Mouse (Mus musculus) forebrain, embryonic 16.5 days (tissue): ENCODE data around the gene Sobp. TPM values are rescaled to one million over a fixed set of nuclear protein-coding genes. Genes with fewer than 3 reads are reported as not detected.

Experiments used
- ATAC-seq: fragments of 200-750 bp; cut with Nextera tagmentation; 2 replicates; pipeline ENCODE4 v1.8.0; 2017; ENCODE audit warnings: mild to moderate bottlenecking, moderate library complexity
- H3K27ac ChIP-seq: fragments of 300-500 bp; sonication (generic); 2 replicates; pipeline ENCODE4 v1.5.1; 2014; ENCODE audit warnings: low read length, control low read depth
- H3K27me3 ChIP-seq: fragments of 300-500 bp; sonication (generic); replicated peaks from 2 replicates; pipeline ENCODE4 v1.6.1; 2014; ENCODE audit warnings: low read length; ENCODE audit not compliant: control insufficient read depth, insufficient read depth
- H3K36me3 ChIP-seq: fragments of 300-500 bp; sonication (generic); 2 replicates; pipeline ENCODE4 v1.6.1; 2014; ENCODE audit not compliant: control insufficient read depth, insufficient read depth
- H3K4me1 ChIP-seq: fragments of 300-500 bp; sonication (generic); replicated peaks from 2 replicates; pipeline ENCODE4 v1.6.1; 2014; ENCODE audit warnings: low read length; ENCODE audit not compliant: control insufficient read depth, insufficient read depth
- H3K4me2 ChIP-seq: fragments of 300-500 bp; sonication (generic); 2 replicates; pipeline ENCODE4 v1.6.1; 2014; ENCODE audit warnings: mild to moderate bottlenecking, low read length, control low read depth
- H3K4me3 ChIP-seq: fragments of 300-500 bp; sonication (generic); replicated peaks from 2 replicates; pipeline ENCODE4 v1.5.1; 2014; ENCODE audit warnings: mild to moderate bottlenecking, low read length, control low read depth
- H3K9ac ChIP-seq: fragments of 300-500 bp; sonication (generic); replicated peaks from 2 replicates; pipeline ENCODE4 v1.6.1; 2014; ENCODE audit warnings: low read depth, low read length, control low read depth
- H3K9me3 ChIP-seq: fragments of 300-500 bp; sonication (generic); 2 replicates; pipeline ENCODE4 v1.6.1; 2016; ENCODE audit warnings: low read length; ENCODE audit not compliant: control insufficient read depth
- WGBS: fragments of 180-500 bp; shearing (Covaris S2); extraction: QIAGEN DNeasy Blood & Tissue Kit; methylation state at CpG from one replicate; pipeline ENCODE4 v1.1.7; 2014; 5-methylcytosine and 5-hydroxymethylcytosine counted together
- polyA plus RNA-seq: library from polyadenylated mRNA; unstranded; fragments of >200 nt; fragmentation: Nextera tagmentation; extraction: Ambion mirVana; gene quantifications from 2 replicates; pipeline ENCODE4 v1.2.1, GENCODE M21; 2015

Sobp gene
- 15.1 and 16.1 TPM in 2 replicates for polyA plus RNA-seq

DNA sequence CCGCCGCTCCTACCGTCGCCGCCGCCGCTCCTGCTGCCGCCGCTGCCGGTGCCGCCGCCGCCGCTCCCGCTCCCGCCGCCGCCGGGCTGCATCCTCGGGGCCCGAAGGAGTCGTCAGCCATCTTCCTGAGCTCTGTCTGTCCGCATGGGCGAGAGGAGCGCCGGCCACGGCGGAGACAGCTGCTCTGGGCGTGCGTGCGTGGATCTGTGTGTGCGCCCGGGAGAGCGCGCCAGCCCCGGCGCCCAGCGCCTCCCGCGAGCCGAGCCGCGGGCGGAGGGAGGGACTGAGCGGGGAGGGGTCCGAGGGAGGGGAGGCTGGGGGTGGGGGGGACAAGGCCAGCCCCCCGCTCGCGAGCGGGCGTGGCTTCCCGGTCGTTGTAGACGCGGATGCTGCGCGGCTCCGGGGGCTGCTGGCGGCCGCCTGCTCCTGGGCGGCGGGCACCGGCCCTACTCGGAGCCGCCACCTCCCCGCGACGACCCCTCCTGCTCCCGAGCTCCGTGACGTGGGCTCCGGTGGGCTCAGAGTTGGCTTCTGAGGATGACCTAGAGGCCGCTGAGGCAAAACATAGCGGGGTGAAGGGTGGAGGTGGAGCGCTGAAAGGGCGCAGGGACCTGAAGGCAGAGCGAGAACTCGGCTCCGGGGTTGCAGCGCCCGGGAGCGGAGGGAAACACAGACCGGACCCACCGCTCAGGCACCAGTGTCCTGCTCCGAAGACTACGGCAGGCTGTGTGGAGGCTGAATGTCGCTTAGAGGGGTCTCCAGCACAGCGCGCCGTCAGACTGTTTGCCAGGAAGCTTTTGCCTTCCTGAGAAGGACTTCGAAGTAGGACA is at the start of gene Sobp, which contains the start of gene 9030612E09Rik:
Sobp (minus strand) TSS at position 205 of the 830 bp plus-strand sequence.
9030612E09Rik (plus strand) TSS at position 379 of the 830 bp plus-strand sequence.
- Histone ChIP-seq H3K9ac (peak within 1 kb of the TSS; percentile 98), H3K36me3 (no peaks in the 10 kb centered on the region), H3K4me2 (peak within 1 kb of the TSS; percentile 74), H3K9me3 (no peaks in the 10 kb centered on the region), H3K4me1 (peaks cover 28% of the 10 kb centered on the region), H3K27me3 (0 out of 2 replicates have a peak, but pooled peaks cover 3% of the 10 kb centered on the region), H3K4me3 (peak within 1 kb of the TSS; percentile 68), H3K27ac (peak within 1 kb of the TSS; percentile 96)
- under 1% methylated on average over 80 of the region's 91 CpGs for WGBS
- peak; percentile 88 for ATAC-seq

DNA sequence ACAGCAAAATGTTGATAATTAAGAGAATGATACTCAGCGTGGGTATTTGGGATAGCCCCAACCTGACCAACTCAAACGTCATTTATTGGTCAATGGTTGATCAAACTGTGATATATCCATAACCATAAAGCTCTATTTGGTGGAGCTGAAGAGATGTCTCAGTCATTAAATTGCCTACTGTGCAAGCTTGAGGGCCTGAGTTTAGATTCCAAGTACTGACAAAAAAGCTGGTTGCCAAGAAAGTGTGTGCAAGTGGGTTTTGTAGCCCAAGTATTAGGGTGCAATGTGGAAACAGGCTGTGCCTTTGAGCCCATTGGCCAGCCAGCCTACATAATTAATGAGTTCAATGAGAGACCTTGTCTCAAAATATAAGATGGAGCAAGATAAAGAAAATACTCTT is 49.1 kb upstream of the Sobp start:
- Histone ChIP-seq H3K27ac (no peak overlapping the region), H3K9me3 (no peaks in the 10 kb centered on the region), H3K9ac (no peak overlapping the region), H3K27me3 (no peaks in the 10 kb centered on the region), H3K36me3 (no peaks in the 10 kb centered on the region), H3K4me1 (peaks cover 12% of the 10 kb centered on the region), H3K4me2 (no peak overlapping the region), H3K4me3 (no peak overlapping the region)
- no peak for ATAC-seq
- 96% methylated on average over 2 of the region's 2 CpGs for WGBS

DNA sequence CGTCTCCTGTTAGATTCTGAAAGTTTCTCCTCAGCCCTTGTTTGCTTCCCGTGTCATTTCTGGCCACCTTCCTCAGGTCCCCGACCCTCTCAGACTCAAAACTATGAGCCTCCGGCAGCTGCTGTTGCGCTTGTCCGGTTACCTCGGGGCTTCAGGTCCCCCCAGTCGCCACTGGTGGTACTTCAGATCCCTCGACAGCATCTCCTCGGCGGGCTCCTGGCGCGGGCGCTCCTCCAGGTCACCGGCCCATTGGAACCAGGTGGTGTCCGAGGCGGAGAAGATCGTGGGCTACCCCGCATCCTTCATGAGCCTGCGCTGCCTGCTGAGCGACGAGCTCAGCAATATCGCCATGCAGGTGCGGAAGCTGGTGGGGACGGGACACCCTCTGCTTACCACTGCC is 47.3 kb upstream of the Sobp start:
- Histone ChIP-seq H3K4me1 (peaks cover 12% of the 10 kb centered on the region), H3K27ac (peak overlapping the region; percentile 90), H3K4me2 (peak overlapping the region; percentile 99), H3K9ac (peak overlapping the region; percentile 90), H3K9me3 (no peaks in the 10 kb centered on the region), H3K36me3 (no peaks in the 10 kb centered on the region), H3K27me3 (no peaks in the 10 kb centered on the region), H3K4me3 (peak overlapping the region; percentile 84)
- ATAC-seq = peak; percentile 45
- WGBS = under 1% methylated on average over 25 of the region's 25 CpGs

DNA sequence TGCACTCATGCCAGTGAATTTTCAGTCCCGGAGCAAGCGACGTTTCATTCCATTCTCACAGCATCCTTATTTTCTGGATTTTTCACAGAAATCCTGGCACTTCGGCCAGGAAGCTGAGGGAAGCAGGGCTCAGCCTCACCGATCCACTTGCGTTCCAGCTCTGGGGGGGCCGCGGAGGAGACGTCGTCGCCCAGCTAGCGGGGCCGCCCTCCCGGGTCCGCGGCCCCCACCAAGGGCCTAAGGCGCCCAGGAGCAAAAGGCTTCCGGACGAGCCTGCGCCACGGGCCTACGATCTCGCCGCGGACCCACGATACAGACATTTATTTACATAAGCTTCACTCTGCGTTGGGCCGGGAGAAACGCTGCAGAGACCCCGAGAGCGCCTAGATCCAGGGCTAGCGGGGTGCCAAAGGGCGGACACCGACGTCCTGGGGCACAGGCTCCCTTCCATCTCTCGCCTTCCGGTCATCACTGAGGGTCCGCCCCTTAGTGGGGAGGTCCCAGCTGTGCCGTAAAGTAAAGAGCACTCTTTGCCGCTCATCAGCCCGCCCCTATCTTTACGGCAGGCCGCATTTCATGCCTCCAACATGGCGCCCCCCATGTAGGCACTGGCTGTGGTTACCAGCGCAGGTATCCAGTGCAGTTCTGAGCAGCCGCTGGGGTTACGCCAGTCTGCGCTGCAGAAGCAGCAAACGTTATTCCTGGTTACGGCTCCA is 46.7 kb upstream of the Sobp start, which contains the start of gene Pdss2:
Pdss2 (plus strand) TSS at position 577 of the 716 bp plus-strand sequence.
- Histone ChIP-seq H3K4me1 (peaks cover 12% of the 10 kb centered on the region), H3K4me3 (peak within 1 kb of the TSS; percentile 84), H3K36me3 (no peaks in the 10 kb centered on the region), H3K27ac (peak within 1 kb of the TSS; percentile 90), H3K4me2 (peak within 1 kb of the TSS; percentile 99), H3K27me3 (no peaks in the 10 kb centered on the region), H3K9ac (peak within 1 kb of the TSS; percentile 90), H3K9me3 (no peaks in the 10 kb centered on the region)
- WGBS = under 1% methylated on average over 50 of the region's 50 CpGs
- ATAC-seq = peak; percentile 97

DNA sequence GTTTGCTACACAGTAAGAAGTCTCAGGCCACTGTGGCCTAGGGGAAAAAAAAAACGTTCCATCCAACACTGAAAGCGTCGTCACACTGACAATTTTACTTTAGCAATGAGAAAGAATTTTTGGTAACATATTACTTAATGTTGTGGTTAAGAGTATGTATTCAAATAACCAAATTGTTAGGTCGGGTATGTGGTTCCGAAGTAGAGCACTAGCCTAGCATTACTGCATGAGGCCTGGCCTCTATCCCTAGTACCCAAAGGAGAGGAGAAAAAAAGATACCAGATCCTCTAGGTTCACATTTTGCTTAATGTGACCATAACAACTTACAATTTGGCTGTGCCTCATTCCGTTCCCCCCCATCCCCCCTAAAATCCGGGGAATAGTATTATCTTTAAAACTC is 46.1 kb upstream of the Sobp start:
- Histone ChIP-seq H3K27ac (peak overlapping the region; percentile 90), H3K4me3 (peak overlapping the region; percentile 84), H3K4me2 (peak overlapping the region; percentile 56), H3K27me3 (no peaks in the 10 kb centered on the region), H3K9me3 (no peaks in the 10 kb centered on the region), H3K4me1 (peaks cover 12% of the 10 kb centered on the region), H3K9ac (peak overlapping the region; percentile 90), H3K36me3 (no peaks in the 10 kb centered on the region)
- no peak for ATAC-seq
- 15% methylated on average over 7 of the region's 7 CpGs for WGBS

DNA sequence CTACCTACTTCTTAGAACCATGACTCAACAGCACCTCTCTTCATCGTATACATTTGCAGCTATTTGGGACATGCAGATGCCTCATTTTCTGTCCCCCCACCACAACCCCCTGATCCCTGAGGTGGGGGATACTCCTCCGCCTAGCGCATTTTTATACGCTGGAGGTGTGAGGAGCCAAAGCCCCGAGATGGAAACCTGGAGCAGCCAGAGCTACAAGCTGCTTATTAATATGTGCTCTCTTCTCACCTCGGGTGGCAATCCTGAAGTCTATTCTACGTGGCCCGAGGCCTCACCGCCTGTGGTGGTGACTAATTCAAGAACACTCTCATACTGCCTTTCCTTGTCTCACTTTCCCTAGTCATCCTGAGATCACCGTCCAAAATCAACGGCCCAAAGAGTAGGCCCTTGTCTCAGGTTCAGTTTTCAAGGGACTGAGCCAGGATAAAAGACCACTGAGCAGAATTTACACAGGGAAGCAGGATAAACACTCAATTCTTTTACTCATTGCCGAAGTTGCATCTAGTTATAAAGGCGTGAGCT is 43.1 kb upstream of the Sobp start:
- no peak for ATAC-seq
- no peak overlapping the region for H3K27ac ChIP-seq
- 92% methylated on average over 13 of the region's 13 CpGs for WGBS
- no peaks in the 10 kb centered on the region for H3K9me3 ChIP-seq
- peaks cover 12% of the 10 kb centered on the region for H3K4me1 ChIP-seq
- no peak overlapping the region for H3K4me3 ChIP-seq
- H3K4me2 ChIP-seq = no peak overlapping the region
- no peak overlapping the region for H3K9ac ChIP-seq
- H3K27me3 ChIP-seq = no peaks in the 10 kb centered on the region
- no peaks in the 10 kb centered on the region for H3K36me3 ChIP-seq

DNA sequence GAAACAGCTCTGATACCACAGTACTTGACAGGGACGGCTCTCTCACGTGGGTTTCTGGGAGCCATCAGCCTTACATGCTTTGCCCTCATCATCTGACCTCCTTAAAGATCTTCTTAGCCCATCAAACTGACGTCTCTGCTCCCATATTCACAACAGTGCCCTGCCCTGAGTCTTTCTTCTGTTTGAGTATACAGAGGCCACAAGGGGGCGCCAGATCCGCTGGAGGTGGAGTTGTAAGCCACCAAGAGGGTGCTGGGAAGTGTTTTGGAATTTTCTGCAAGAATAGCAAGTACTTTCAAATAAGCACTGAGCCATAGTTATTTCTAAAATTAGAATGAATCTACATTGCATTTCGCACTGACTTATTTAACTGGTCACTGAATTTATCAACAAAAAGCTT is 37.5 kb upstream of the Sobp start:
- Histone ChIP-seq H3K4me2 (no peak overlapping the region), H3K27ac (no peak overlapping the region), H3K4me1 (no peaks in the 10 kb centered on the region), H3K27me3 (no peaks in the 10 kb centered on the region), H3K36me3 (no peaks in the 10 kb centered on the region), H3K9ac (no peak overlapping the region), H3K4me3 (no peak overlapping the region), H3K9me3 (0 out of 2 replicates have a peak, but pooled peaks cover 5% of the 10 kb centered on the region)
- 33% methylated on average over 6 of the region's 6 CpGs for WGBS
- no peak for ATAC-seq

DNA sequence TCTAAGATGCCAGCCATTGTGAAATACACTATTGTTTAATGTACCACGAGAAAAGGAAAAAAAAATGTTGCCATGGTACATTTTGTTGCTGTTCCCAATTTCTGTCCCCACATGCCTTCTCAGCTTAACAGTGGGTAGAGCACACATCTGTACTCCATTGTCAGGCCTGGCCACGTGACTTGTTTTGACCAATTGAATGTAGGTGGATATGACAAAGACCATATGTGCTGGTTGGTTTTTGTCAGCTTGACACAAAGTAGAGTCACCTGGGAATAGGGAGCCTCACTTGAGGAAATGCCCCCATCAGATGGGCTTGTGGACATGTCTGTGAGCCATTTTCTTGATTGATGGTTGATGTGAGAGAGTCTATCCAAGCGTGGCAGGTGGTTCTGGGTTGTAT is 29.5 kb upstream of the Sobp start:
- H3K27me3 ChIP-seq = no peaks in the 10 kb centered on the region
- no peak overlapping the region for H3K4me2 ChIP-seq
- H3K27ac ChIP-seq = no peak overlapping the region
- no peaks in the 10 kb centered on the region for H3K36me3 ChIP-seq
- no peak overlapping the region for H3K4me3 ChIP-seq
- no peak for ATAC-seq
- WGBS = 83% methylated on average over 3 of the region's 3 CpGs
- no peak overlapping the region for H3K9ac ChIP-seq
- no peaks in the 10 kb centered on the region for H3K4me1 ChIP-seq
- H3K9me3 ChIP-seq = 0 out of 2 replicates have a peak, but pooled peaks cover 2% of the 10 kb centered on the region

DNA sequence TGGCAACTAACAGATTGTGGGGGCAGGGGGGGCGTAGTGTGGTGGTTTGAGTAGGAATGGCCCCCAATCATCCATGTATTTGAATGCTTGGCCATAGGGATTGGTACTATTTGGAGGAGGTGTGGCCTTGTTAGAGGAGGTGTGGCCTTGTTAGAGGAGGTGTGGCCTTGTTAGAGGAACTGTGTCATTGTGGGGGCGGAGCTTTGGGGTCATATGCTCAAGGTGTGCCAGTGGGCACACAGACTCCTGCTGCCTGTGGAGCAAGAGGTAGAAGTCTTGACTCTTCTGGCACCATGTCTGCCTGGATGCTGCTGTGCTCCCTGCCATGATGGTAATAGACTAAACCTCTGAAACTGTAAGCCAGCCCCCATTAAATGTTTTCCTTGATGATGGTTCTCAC is 25.9 kb upstream of the Sobp start:
- H3K27ac ChIP-seq = no peak overlapping the region
- no peak for ATAC-seq
- H3K27me3 ChIP-seq = no peaks in the 10 kb centered on the region
- H3K9me3 ChIP-seq = no peaks in the 10 kb centered on the region
- H3K4me1 ChIP-seq = no peaks in the 10 kb centered on the region
- 88% methylated on average over 2 of the region's 2 CpGs for WGBS
- no peak overlapping the region for H3K4me2 ChIP-seq
- no peaks in the 10 kb centered on the region for H3K36me3 ChIP-seq
- H3K9ac ChIP-seq = no peak overlapping the region
- no peak overlapping the region for H3K4me3 ChIP-seq
